Mouse (Mus musculus): ENCODE results near the gene Gm20671.
"Not testable (repeated sequence)": the region's sequence is repeated elsewhere in the genome, so short reads cannot be mapped to it uniquely, and the experiment has no call there.

Gene Gm20671

DNA sequence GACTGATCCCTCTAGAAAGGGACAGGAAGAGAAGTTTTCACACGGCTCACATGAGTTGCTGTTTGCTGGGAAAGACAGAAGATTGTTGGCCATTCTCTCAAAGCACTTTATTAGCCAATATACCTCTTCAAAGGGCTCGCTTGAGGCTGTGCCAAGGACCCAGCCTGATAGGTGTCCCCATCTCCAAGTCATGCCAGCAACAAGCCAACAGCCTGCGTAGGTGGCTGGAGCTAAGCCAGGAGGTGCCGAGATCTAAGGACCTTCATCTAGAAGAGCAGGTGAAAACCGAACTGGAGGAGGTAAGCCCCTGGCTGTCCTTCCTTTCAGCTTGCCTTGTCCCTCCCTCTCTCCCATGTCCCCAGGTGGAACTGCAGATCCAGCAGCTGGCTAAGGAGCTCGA is 91.1 kb downstream of the Gm20671 start:
- DNase-seq (ENCODE audit: low spot score in 2 of 2): no peak

DNA sequence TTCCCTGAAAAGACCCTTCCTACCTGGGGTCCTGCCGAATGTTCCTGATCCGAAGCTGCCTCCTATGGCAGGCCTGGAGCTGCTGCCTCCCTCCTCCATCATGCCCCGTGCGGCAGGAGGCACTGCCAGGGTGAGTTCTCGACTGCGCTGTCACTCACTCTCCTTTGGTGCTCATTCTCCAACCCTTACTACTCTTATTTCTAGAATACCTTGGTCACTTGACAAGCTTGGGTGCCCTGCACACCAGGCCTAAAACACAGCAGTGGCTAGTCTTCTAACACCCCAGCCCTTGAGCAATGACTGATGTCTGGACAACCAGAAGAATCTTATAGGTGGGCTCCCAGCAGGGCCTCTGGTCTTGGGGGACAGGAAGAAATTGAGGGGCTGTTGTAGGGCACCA is 93.0 kb downstream of the Gm20671 start:
- DNase-seq (ENCODE audit: low spot score in 2 of 2): not testable (repeated sequence)

DNA sequence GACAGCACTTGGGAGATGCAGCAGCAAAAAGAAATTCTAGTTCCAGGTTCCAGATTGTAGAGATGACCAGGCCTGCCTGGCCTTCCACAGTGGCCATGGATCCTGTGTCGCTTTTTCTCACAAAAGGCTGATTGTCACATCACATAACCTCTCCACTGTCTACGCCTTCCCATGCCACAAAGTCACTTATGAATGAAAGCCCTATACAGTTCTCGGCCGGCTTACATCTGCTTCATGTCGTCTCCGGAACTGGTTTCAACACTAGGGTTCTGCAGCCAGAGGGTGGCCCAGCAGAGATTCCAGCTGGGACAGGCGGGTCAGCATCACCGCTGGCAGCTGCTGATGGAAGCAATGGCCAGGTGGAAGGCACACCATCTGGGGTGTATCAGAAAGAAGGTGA is 98.1 kb downstream of the Gm20671 start:
- DNase-seq (ENCODE audit: low spot score in 2 of 2): no peak

DNA sequence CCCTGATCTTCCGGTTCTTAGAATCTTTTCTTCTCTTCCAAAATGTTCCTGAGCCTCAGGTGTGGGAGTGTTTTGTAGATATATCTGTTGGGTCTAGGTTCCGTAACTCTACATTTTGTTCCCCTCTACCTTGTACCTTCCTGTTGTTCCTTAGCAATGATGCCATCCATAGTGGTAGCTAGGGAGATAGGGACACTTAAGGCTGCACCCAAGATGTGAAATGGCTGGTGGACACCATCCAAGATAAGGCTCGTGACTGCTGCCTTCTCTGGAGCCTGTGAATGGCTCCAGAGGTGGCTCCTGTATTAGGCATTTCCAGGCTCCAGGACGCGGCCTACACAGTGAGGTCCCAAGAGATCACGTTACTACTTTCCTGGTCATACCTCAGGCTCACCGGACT is 98.6 kb downstream of the Gm20671 start:
- no peak for DNase-seq (ENCODE audit: low spot score in 2 of 2)

DNA sequence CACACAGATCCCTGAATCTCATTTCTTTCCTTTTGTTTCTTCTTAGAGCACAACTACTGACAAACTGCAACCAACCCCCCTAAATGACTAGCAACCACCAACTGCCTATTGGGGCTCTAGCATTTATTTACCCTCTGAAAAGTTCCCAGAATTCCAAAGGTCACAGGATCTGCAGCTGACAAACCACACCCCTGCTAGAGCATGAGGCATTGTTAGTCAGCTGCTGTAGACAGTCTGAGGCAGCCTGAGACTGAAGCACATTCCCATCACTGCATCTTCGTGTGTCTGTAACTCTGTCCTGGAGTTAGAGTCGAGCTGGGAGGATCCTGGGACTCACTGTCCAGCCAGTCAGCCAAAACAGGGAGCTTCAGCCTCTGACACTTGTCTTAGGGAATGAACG is 101.5 kb downstream of the Gm20671 start:
- not testable (repeated sequence) for DNase-seq (ENCODE audit: low spot score in 2 of 2)

DNA sequence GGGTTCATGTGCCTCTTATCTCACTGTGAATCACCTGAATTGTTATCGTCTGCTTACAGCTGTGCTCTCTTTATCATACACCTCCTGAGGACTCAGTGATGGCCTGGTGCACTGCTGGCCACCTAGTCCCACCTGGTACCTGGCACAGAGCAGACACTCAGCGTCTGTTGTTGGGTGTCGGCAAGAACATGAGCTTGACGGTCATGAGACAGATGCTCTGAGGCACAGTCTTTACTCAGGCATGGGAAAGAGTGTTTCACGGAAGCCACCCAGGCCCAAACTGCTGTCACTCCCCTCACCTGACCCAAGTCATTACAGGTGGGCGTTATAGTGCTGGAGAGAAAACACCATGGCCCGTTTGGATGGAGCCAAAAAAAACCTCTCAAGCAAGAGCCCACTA is 102.9 kb downstream of the Gm20671 start:
- DNase-seq (ENCODE audit: low spot score in 2 of 2): no peak

DNA sequence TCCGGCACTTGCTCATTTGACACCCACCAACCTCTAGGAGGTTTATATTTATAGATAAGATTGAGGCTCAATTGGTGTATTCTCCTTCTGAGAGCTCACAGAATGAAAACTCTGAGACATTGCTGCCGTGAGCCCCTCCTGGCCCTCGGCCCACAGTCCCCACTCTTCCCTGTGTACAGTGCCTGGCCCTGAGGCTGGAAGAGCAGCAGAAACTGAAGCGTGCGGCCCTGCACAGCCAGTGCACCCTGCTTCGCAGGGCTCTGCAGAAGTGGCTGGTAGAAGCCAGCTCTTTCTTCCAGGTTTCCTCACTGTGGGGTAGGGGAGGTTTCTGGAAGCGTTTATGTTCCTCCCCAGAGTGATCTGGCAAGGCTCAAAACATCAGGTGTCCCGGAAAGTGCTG is 104.2 kb downstream of the Gm20671 start:
- not testable (repeated sequence) for DNase-seq (ENCODE audit: low spot score in 2 of 2)

DNA sequence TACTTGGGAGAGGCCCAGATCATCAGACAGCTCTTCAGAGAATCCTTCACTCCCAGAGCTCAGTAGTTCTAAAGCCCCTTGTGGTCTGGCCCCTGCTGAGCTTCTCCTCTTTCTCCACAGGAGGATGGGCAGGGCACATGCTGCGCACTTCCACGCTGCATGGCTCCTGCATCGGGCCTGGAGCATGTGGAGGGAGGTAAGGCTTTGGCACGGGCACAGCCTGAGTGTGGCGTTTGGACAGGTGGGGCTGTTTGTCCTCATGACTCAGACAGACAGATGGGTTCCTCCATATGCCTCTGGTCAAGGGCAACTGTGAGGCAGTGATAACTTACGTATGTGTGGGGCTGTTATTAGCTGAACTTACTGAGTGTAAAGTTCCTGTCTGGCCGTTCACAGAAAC is 104.6 kb downstream of the Gm20671 start:
- no peak for DNase-seq (ENCODE audit: low spot score in 2 of 2)

DNA sequence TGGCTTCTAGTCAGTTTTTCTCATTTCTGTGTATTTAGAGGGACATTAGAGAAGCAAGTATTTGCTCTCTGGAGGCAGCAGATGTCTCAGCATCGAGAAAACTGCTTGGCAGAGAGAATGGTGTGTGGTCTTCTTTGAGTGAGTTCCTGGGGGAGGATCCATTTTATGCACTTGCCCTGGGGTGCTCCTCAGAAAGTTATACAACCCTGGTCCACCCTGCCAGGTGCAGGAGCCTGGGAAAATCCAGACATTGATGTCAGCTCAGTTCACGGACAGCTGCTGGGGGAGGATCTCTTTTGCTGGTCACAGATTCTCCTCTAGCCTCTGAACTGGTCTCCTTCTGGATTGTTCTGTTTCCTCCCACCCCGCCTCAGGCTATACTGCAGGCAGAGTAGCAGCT is 105.6 kb downstream of the Gm20671 start:
- no peak for DNase-seq (ENCODE audit: low spot score in 2 of 2)

DNA sequence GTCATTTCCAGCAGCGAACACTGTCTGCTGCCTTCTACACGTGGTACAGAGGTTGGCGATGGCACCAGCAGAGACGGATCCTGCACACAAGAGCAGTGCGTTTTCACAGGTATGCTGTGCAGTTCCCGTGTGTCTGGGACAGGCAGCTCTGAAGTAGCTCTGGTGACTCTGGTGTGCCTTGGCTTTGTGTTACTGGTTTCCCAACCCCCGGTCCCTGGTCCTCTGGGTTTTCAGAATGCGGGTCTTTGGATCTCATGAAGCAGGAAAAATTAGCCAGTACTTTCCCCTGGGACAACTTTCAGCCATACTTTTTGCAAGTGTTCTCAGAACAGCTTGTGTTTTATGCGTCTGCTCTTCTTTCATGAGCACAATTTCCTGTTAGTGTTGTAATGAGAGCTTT is 106.5 kb downstream of the Gm20671 start:
- no peak for DNase-seq (ENCODE audit: low spot score in 2 of 2)

DNA sequence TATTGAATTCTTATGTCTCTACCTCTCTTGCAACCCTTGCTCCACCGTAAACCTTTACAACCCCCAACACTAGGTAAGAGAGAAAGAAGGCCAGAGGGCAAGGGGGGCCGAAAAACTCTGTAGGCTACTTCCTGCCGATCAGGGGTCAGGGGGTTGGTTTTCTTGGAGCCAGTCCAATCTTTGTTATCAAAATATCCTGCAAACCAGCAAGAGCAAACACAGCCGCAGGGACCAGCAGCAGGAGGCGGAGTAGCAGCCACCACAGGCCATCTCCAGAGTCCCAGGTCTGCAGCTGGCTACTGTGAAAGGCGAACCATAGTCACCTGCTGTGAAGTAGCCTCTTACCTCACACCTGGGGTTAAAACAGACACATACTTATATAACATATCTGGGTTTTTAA is 108.0 kb downstream of the Gm20671 start:
- DNase-seq (ENCODE audit: low spot score in 2 of 2): no peak

DNA sequence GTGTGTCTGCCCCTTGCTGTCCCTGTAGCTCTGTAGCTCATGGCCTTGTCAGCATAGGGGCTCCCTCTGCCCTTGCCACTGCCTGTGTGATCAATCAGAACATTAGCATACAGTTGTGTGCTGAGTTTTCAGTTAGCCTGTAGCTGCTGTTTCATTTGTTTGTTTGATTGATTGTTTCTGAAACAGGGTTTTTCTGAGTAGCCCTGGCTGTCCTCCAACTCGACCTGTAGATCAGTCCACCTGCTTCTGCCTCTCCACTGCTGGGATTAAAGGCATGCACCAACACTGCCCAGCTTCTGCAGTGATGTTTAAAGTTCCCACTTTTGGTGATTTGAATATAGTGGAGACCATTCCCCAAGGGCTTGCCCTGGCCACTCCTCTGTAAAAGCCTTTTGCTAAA is 109.2 kb downstream of the Gm20671 start:
- DNase-seq (ENCODE audit: low spot score in 2 of 2): no peak

DNA sequence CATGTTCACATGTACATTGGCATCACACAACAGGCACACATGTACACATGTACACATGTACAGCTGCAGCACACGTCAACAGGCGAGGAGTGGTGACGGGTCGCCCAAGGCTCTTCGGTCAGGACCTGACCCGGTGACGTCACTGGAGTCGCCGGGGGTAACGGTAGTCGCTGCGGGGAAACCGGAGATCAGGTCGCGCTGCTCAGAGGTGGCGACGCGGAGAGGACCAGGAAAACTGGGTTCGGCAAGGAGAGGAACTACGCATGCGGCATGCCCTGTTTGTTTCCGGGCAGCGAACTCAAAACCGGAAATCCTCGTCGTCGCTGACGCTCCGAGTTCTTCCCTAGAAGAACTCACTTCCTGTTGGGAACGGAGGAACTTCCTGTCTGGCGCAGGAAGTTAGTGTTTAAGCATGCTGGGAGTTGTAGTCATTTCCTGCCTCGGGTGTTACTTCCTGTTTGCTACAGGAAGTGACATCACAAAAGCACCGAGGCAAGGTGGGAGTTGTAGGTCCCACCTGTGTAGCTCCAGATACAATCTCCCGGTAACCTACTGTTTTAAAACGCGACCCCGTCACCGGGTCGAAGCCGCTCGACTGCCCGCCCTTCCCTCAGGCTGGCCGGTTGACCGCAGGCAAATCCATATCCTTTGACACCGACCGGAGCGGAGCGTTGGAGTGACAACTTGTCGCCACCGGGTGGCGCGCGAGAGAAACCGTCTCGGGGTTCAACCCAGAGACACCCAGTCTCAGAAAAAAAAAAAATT is 113.0 kb downstream of the Gm20671 start:
- peak; percentile 80 to 83 for DNase-seq (ENCODE audit: low spot score in 2 of 2)

DNA sequence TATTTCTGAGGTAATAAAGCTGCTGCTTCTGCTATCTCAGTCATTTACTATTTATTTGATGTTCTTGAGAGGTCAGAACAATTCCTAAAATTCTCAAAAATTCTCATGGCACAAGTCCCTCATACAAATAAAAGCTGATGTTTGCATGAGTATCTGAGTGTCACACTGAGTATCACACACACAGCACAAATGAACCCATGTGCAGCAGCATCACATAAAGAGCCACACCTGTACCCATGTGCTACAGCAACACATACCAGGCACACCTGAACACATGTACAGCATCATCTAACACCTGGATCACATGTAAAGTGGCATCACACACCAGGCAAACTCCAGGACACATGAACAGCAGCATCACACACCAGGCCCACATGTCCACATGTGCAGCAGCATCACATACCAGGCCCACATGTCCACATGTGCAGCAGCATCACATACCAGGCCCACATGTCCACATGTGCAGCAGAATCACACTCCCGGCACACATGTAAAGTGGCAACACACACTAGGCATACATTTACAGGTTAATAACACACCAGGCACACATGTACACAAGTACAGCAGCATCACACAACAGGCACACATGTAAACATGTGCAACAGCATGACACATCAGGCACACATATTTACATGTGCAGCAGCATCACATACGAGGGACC is 113.7 kb downstream of the Gm20671 start:
- DNase-seq (ENCODE audit: low spot score in 2 of 2): no peak

DNA sequence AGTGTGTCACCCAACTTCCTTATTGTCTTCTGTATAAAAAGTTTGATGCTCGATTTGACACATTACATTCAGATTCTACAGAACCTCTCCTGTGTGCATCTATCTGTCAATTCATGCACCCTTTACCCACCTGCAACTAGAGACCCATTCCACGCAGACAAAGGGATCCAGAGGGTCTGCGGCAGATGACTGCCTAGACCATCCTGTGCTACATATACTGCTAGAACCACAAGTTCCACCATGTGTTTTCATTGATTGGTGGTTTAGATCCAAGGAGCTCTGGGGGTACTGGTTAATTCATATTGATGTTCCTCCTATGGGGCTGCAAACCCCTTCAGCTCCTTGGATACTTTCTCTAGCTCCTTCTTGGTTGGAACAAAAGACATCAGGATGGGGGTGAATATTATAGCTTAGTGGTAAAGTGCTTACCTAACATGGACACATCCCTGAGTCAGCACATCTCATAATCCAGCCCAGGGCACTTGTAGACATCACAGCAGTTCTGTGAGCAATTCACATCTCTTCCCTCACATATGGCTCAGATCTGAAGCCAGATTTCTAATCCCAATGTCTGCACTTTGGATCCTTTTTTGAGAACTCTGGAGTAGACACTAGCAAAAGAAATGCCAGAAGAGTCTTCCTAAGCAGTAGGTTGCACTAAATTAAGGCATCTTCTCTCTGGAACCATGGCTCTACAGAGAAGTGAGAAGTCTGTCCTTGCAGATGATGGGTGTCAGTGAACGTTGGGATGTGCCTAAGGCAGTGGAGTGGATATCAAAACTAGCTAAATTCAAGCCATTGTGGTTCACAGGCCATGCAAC is 114.5 kb downstream of the Gm20671 start:
- no peak for DNase-seq (ENCODE audit: low spot score in 2 of 2)

DNA sequence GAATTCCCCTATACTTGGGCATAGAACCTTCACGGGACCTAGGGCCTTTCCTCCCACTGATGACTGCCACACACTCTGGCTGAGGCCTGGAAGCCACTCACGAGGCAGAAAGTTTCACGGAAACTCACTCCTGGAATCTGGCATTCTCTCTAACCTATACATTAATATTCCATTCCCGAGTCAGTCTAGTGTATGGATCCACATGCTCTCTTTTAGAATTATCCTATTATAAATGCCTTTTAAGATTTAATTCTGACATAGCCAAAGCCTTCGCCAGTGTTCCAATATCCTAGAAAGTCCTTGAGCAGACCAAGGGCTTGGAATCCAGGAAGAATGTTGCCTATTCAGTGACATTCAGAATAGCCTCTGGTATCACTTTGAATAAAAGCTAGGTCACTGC is 115.4 kb downstream of the Gm20671 start:
- no peak for DNase-seq (ENCODE audit: low spot score in 2 of 2)

DNA sequence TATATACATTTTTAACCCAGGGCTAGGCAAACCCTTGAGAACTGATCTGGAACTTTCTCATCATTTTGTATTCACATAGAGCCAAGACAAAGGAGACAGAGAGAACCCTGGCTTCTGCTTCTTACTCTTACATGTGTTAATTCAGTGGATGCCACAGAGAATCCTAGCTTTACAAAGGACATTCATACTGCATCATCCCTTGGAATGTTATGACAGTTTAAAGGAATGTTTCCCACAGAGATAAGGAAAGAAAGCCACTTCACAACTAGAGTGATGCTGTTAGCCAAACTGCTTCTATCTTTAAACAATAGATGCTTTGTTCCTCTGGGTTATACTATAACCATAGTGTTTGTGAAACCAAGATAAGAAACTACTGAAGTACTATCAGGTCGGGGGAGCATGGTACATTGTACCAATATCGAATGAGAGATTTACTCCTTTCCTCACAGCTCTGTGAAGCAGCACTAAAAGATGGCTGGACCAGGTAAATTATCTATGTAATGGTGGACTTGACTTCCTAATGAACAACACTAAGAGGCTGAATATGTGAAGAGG is 120.6 kb downstream of the Gm20671 start:
- DNase-seq (ENCODE audit: low spot score in 2 of 2): no peak

DNA sequence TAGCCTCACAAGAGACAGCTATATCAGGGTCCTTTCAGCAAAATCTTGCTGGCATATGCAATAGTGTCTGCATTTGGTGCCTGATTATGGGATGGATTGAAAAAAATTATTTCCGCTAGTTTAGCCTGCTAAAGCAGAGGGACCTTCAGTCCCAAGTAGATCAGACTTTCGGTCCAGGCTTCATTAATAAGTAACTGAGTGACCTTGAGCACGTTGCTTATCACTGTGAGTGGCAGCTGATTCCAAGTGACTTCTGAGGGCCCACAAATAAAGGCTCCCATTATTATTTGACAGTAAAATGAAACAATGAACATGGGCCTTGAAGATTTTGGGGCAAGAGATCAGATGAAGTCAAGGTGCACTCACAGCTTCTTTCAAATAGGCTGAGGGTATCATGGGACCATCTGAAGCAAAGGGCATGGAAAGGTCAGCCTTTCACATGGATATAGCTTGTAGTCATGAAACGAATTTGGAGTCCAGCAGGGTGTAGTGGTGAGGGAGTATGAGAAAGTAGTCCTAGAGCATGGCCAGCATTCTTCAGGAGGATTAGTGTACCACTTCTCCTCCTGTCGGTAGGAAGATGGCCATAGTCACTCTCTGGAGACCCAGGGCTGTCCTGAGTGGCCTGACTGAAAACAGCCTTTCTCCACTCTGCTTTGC is 129.6 kb downstream of the Gm20671 start:
- no peak for DNase-seq (ENCODE audit: low spot score in 2 of 2)

DNA sequence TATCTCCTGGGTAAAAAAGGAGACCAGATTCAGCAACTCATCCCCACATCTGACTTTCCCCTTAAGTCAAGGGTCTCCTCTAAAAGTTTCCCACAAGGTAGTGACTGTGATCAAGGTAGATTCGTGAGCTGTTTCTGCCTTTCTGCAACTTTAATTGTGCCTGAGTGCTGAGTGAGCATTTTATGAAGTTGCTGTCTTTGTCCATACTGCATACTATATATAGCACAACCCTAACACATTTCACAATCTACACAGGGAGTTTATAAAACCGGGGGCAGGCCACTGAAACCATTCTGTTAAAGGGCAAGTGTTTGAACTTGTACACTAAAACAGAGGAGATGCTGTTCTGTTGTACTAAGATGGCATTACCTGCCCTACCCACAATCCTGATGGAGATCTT is 133.5 kb downstream of the Gm20671 start:
- no peak for DNase-seq (ENCODE audit: low spot score in 2 of 2)
